Mouse (Mus musculus): ENCODE results near the gene Ncbp3. TPM values are rescaled to one million over a fixed set of nuclear protein-coding genes. Genes with fewer than 3 reads are reported as not detected.
A peak's percentile ranks its signal among the peaks of the same experiment; 100 is the strongest.

Ncbp3 gene
- total RNA-seq, 2 experiments from 2014 or later = 2.3 to 2.4 TPM

- no peak for DNase-seq (ENCODE audit: low spot score)
Observed at GRCm38 (mm10) chr11:73134222-73134621, 86.6 kb downstream of the Ncbp3 start.

- DNase-seq (ENCODE audit: low spot score) = no peak
Observed at GRCm38 (mm10) chr11:73136587-73136986, 89.0 kb downstream of the Ncbp3 start.

DNA sequence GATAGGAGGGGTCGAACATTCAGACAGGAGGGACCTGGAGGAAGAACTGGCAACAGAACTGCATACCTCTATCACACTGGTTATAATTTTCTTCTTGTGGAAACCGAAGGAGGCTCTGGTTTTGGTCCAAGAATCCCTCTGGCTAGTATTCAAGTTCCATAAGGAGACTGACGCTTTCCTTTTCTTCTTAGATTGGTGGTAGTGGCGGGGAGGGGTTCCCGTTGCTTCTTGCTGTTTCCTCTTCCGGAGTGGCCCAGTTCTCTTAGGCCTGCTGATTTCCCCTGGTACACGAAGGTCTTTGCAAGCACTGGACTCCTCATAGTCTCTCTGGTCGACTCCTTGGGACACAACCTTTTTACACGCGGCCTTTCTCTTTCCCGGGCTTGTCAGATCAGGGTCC, 89.5 kb downstream of the Ncbp3 start:
- no peak for DNase-seq (ENCODE audit: low spot score)

DNA sequence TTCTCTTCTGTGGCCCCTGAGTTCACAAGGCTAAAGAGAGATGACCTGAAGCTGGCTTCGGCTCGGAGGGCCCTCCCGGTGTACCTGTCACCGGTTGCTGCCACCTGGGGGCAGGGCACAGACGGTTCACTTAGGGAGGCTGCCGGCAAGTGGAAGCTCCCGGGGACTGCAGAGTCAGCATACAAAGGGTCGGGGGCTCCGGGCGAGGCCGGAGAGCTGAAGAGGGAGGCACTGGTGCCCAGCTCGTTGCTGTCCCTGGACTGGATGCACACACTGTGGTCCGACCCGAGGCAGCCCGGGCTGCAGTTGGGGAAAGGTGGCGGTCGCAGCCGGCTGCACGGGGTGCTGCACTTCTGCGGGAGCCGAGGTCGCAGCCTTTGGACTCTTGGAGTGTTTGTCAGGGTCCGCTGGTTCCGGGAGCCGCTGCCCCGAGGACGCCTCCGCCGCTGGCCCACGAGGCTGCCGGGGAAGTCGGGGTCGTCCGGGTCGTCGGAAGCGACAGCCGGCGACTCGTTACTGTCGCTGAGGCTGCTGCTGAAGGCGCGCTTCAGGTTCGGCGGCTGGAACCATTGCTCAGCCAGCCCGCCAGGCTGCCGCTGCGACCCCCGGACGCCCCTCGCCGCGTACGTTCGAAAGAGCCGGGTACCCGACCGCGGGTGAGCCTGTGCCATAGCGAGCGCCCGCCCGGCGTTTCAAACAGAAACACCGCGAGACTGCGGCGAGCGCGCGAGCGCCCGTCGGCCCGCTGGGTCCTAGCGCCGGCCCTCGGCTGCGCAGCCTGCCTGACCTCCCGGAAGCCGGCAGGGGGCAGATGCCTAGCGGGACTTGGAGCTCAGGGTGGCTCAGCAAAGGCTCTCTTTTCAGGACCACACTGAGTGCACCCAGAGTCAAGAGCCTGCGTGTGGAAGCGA, 90.3 kb downstream of the Ncbp3 start, which contains the start of gene Haspin:
Haspin (minus strand) TSS at position 704 of the 911 bp plus-strand sequence.
- DNase-seq (ENCODE audit: low spot score) = peak; percentile 91

Other genes starting within 250 kb of the Ncbp3 start
- gene Atp2a3, start 86.6 kb upstream of the Ncbp3 start, total RNA-seq (2021) = 1 to 10 TPM; 4.3 to 6.0 TPM
- gene P2rx1, start 48.7 kb upstream of the Ncbp3 start, total RNA-seq (2021) = under 1 TPM; 0.62 to 0.78 TPM
- gene Camkk1, start 28.8 kb upstream of the Ncbp3 start, total RNA-seq (2021) = under 1 TPM; 0.55 to 0.64 TPM
- under 1 TPM in 1 of 2 experiments, not detected in 1; 0.12 TPM for gene Itgae, start 42.8 kb downstream of the Ncbp3 start, total RNA-seq (2021)
- gene Haspin, start 90.5 kb downstream of the Ncbp3 start, total RNA-seq (2021) = under 1 TPM in 1 of 2 experiments, not detected in 1; 0.12 TPM
- gene P2rx5, start 112.6 kb downstream of the Ncbp3 start, total RNA-seq (2021) = 1 to 10 TPM; 8.1 to 8.4 TPM
- 10 to 100 TPM; 84.7 to 88.1 TPM for gene Emc6, start 129.3 kb downstream of the Ncbp3 start, total RNA-seq (2021)
- gene Tax1bp3, start 129.3 kb downstream of the Ncbp3 start, total RNA-seq (2021) = 10 to 100 TPM in 1 of 2 experiments, 1 to 10 TPM in 1; 7.8 to 12.0 TPM
- 1 to 10 TPM; 4.4 to 5.7 TPM for gene Ctns, start 151.3 kb downstream of the Ncbp3 start, total RNA-seq (2021)
- under 1 TPM; 0.39 to 0.40 TPM for gene Shpk, start 151.7 kb downstream of the Ncbp3 start, total RNA-seq (2021)
- under 1 TPM; 0.09 to 0.24 TPM for gene Trpv1, start 186.5 kb downstream of the Ncbp3 start, total RNA-seq (2021)
- not detected for gene Trpv3, start 219.6 kb downstream of the Ncbp3 start, total RNA-seq (2021)